Mouse (Mus musculus) liver, adult 2 months (tissue): ENCODE measurements around the gene Ccdc141. TPM values are rescaled to one million over a fixed set of nuclear protein-coding genes. Genes with fewer than 3 reads are reported as not detected.
A peak's percentile ranks its signal among the peaks of the same experiment; 100 is the strongest.

ENCODE experiments used
- DNase-seq: peaks from one replicate; pipeline ENCODE4 v3.0.0-alpha.2; 2011; ENCODE audit warnings: low read depth, low spot score; ENCODE audit errors: extremely low read depth
- H3K27ac ChIP-seq: fragments of 200-500 bp; replicated peaks from 2 replicates; pipeline ENCODE4 v1.5.1; 2012; ENCODE audit warnings: low read depth, mild to moderate bottlenecking, control low read depth, inconsistent platforms, low read length; ENCODE audit not compliant: insufficient read depth
- H3K27me3 ChIP-seq: fragments of 200-500 bp; 2 replicates; pipeline ENCODE4 v1.6.1; 2012; ENCODE audit warnings: mild to moderate bottlenecking, moderate library complexity, low read length, inconsistent platforms; ENCODE audit not compliant: control insufficient read depth, insufficient read depth
- H3K36me3 ChIP-seq: fragments of 200-500 bp; 2 replicates; pipeline ENCODE4 v1.6.1; 2012; ENCODE audit warnings: low read length, inconsistent platforms; ENCODE audit not compliant: control insufficient read depth, insufficient read depth
- H3K4me1 ChIP-seq: fragments of 200-500 bp; 2 replicates; pipeline ENCODE4 v1.6.1; 2011; ENCODE audit warnings: low read length; ENCODE audit not compliant: control insufficient read depth, insufficient read depth
- H3K4me3 ChIP-seq: fragments of 200-500 bp; 2 replicates; pipeline ENCODE4 v1.5.1; 2011; ENCODE audit warnings: low read depth, mild to moderate bottlenecking, control low read depth, low read length, moderate library complexity; ENCODE audit not compliant: insufficient read depth
- H3K79me2 ChIP-seq: fragments of 200-500 bp; 2 replicates; pipeline ENCODE4 v1.6.1; 2012; ENCODE audit warnings: inconsistent platforms, mild to moderate bottlenecking, low read length, moderate library complexity; ENCODE audit not compliant: control insufficient read depth, insufficient read depth
- H3K9ac ChIP-seq: fragments of 200-500 bp; 2 replicates; pipeline ENCODE4 v1.6.1; 2012; ENCODE audit warnings: low read depth, mild to moderate bottlenecking, control low read depth, inconsistent platforms, low read length
- CTCF ChIP-seq: fragments of 200-500 bp; IDR thresholded peaks from 2 replicates; pipeline ENCODE4 v1.5.1; 2011; ENCODE audit warnings: low read depth, low read length, control low read depth
- POLR2A ChIP-seq: fragments of 200-500 bp; IDR thresholded peaks from 2 replicates; pipeline ENCODE4 v1.6.1; 2011; ENCODE audit warnings: low read length, control low read depth; ENCODE audit not compliant: insufficient read depth; ENCODE audit errors: extremely low read depth
- WGBS: fragments of 180-500 bp; shearing (Covaris S2); methylation state at CpG from one replicate; pipeline ENCODE4 v1.1.7; 2018; 5-methylcytosine and 5-hydroxymethylcytosine counted together
- polyA plus RNA-seq: library from polyadenylated mRNA; depleted of rRNA; stranded (reverse); fragments of >200 nt; gene quantifications from 2 replicates; pipeline ENCODE4 v1.2.3, GENCODE M21; 2012
- total RNA-seq: library from RNA; depleted of rRNA; stranded (reverse); fragments of >200 nt; gene quantifications from 2 replicates; pipeline ENCODE4 v1.2.3, GENCODE M21; 2014

Gene Ccdc141
- total and polyA plus RNA-seq, 2 experiments, result 8.6 to 17.7 TPM

DNA sequence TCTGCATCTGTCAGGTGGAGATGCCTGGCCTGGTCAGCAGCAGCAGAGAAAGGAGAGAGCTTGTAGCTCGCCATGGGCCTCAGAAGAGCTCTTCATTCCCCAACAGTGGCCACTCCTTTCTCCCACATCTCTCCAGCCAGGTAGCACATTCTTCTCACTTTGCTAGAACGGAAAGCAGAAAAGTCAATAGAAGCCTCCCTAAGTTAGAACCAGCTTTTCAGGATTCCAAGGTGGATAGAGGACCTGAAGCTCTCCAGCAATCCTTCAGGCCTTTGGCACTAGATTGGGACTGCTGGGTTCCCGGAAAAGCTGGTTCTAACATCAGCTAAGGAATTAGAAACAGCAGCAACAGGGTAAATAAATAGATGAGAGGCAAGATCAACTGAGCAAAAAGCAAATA is 8.3 kb downstream of the Ccdc141 start:
- Histone ChIP-seq H3K9ac (no peak overlapping the region), H3K27me3 (no peaks in the 10 kb centered on the region), H3K4me3 (no peak overlapping the region), H3K27ac (no peak overlapping the region), H3K4me1 (no peaks in the 10 kb centered on the region; the same call in 1 of the 2 replicates), H3K79me2 (peaks cover 5% of the 10 kb centered on the region; the same call in 1 of the 2 replicates), H3K36me3 (peaks cover 17% of the 10 kb centered on the region)
- no peak for DNase-seq
- 86% methylated on average over 3 of the region's 3 CpGs for WGBS
- TF ChIP-seq POLR2A (no peak), CTCF (no peak)

GRCm38 (mm10) chr2:77157546-77157945 is 12.9 kb downstream of the Ccdc141 start:
- Histone ChIP-seq H3K27ac (no peak overlapping the region), H3K27me3 (no peaks in the 10 kb centered on the region), H3K79me2 (peaks cover 9% of the 10 kb centered on the region; the same call in 1 of the 2 replicates), H3K36me3 (peaks cover 11% of the 10 kb centered on the region), H3K4me3 (no peak overlapping the region), H3K4me1 (no peaks in the 10 kb centered on the region; the same call in 1 of the 2 replicates), H3K9ac (no peak overlapping the region)
- 41% methylated on average over 4 of the region's 4 CpGs for WGBS
- peak; percentile 63 for DNase-seq
- TF ChIP-seq POLR2A (no peak), CTCF (no peak)

DNA sequence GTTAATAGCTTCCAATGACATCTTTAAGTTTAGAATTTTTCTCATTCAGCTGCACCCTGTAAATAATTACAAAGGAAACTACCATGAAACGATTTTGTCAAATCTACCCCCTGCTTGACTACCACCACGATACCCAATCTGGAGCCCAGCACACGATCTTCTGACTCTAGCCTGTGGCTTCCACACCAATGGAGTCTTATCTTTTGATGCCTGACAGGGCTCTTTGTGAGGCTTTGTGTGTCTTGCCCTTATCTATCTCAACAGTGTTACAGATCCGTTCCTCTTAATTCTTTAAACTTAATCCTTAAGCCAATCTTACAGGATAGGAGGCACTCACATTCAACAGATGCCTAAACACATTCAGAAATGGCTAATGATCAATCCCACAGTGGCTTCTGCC is 16.4 kb downstream of the Ccdc141 start:
- no peak for TF ChIP-seq POLR2A
- no peak overlapping the region for H3K4me3 ChIP-seq
- no peaks in the 10 kb centered on the region; the same call in 1 of the 2 replicates for H3K4me1 ChIP-seq
- H3K27ac ChIP-seq, result no peak overlapping the region
- no peaks in the 10 kb centered on the region for H3K27me3 ChIP-seq
- H3K36me3 ChIP-seq, result peaks cover 1% of the 10 kb centered on the region; the same call in 1 of the 2 replicates
- 50% methylated on average over 4 of the region's 4 CpGs for WGBS
- H3K79me2 ChIP-seq, result peaks cover 10% of the 10 kb centered on the region; the same call in 1 of the 2 replicates
- no peak for DNase-seq
- no peak overlapping the region for H3K9ac ChIP-seq

DNA sequence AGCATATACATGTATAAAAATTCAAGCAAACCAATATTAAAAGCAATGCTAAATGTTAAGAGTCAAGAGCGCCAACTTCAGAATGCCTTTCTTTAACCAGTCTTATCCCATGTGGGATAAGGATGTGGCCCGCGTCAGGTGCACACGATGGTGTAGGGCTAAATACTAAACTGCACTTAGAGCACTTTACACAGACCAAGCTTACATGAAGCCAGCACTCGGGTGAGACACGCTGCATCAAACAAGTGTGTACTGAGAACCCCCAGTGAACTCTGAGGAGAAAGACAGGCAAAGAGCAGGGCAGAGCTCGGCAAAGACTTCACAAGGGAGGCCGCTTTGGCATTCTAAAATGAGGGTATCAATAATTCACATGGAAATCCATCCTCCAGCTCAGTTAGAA is 19.2 kb downstream of the Ccdc141 start:
- Histone ChIP-seq H3K27ac (no peak overlapping the region), H3K4me3 (no peak overlapping the region), H3K79me2 (peaks cover 10% of the 10 kb centered on the region; the same call in 1 of the 2 replicates), H3K36me3 (no peaks in the 10 kb centered on the region), H3K27me3 (no peaks in the 10 kb centered on the region), H3K9ac (no peak overlapping the region), H3K4me1 (no peaks in the 10 kb centered on the region; the same call in 1 of the 2 replicates)
- TF ChIP-seq CTCF (no peak), POLR2A (no peak)
- 96% methylated on average over 8 of the region's 8 CpGs for WGBS
- DNase-seq, result no peak

DNA sequence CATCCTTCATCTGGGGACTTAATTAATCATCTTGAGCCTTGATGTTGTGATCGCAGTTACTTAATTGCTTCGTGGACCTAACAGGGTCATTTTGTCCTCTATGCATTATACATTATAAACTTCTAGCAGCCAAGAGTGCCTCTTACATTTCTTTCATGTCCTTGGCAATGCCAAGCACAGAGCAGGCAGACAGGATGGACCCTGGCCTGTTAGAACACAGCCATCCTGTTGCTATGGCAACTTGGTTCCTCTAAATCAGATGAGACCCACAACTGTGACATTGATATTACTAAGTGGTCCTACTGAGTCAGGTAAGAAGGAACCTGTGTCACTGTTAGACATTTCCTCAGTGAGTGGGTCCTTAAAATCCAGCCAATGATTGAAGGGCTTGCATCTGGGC is 20.9 kb downstream of the Ccdc141 start:
- Histone ChIP-seq H3K4me3 (no peak overlapping the region), H3K27ac (no peak overlapping the region), H3K36me3 (no peaks in the 10 kb centered on the region), H3K9ac (no peak overlapping the region), H3K79me2 (peaks cover 10% of the 10 kb centered on the region; the same call in 1 of the 2 replicates), H3K27me3 (no peaks in the 10 kb centered on the region), H3K4me1 (no peaks in the 10 kb centered on the region; the same call in 1 of the 2 replicates)
- 84% methylated on average over 2 of the region's 2 CpGs for WGBS
- DNase-seq, result no peak
- TF ChIP-seq POLR2A (no peak), CTCF (no peak)

- no peak overlapping the region for H3K27ac ChIP-seq
- no peaks in the 10 kb centered on the region; the same call in 1 of the 2 replicates for H3K4me1 ChIP-seq
- WGBS, result 81% methylated on average over 4 of the region's 4 CpGs
- H3K79me2 ChIP-seq, result peaks cover 10% of the 10 kb centered on the region; the same call in 1 of the 2 replicates
- H3K36me3 ChIP-seq, result no peaks in the 10 kb centered on the region
- no peak for DNase-seq
- H3K4me3 ChIP-seq, result no peak overlapping the region
- H3K27me3 ChIP-seq, result no peaks in the 10 kb centered on the region
- TF ChIP-seq POLR2A, result no peak
- no peak for TF ChIP-seq CTCF
- H3K9ac ChIP-seq, result no peak overlapping the region
These were observed 22.2 kb downstream of the Ccdc141 start for GRCm38 (mm10) chr2:77148215-77148614.
